Mouse (Mus musculus) heart, adult 2 months (tissue): ENCODE measurements at regions not wholly inside any gene's neighbourhood (a gene's known extent, or its start where the extent isn't known, plus 50 kb on each side); places are given as distances from the start of the nearest gene placed in this dataset.

ENCODE experiments used
- CTCF ChIP-seq: fragments of 200-600 bp; IDR thresholded peaks from 2 replicates; pipeline ENCODE4 v1.8.1; 2022; ENCODE audit warnings: antibody characterized with exemption, mild to moderate bottlenecking, moderate library complexity
- POLR2A ChIP-seq: fragments of 200-500 bp; IDR thresholded peaks from 2 replicates; pipeline ENCODE4 v1.6.1; 2011; ENCODE audit warnings: mild to moderate bottlenecking, low read depth, low read length, control low read depth; ENCODE audit not compliant: insufficient read depth

- TF ChIP-seq CTCF = no peak
- no peak for TF ChIP-seq POLR2A
These were observed 62.9 kb upstream of the Samt3 start for GRCm38 (mm10) chrX:85981051-85981450.
